Mouse (Mus musculus) adrenal gland, adult 18-20 months (tissue): ENCODE measurements around the gene Gm47985. TPM values are rescaled to one million over a fixed set of nuclear protein-coding genes. Genes with fewer than 3 reads are reported as not detected.
"Not testable (repeated sequence)": the region's sequence is repeated elsewhere in the genome, so short reads cannot be mapped to it uniquely, and the experiment has no call there.

Experiments
- DNase-seq, 2 experiments: peaks; one replicate each; pipeline ENCODE4 v3.0.0; 2021 to 2022; ENCODE audit warnings: low spot score in 2 of 2
- total RNA-seq, 2 experiments: library from RNA; stranded (reverse); gene quantifications; 1 replicate in 1 of 2; 2 replicates in 1 of 2; pipeline ENCODE4 v1.2.3; 2021

Gm47985 gene
- total RNA-seq, 2 experiments from 2014 or later, result not detected

DNA sequence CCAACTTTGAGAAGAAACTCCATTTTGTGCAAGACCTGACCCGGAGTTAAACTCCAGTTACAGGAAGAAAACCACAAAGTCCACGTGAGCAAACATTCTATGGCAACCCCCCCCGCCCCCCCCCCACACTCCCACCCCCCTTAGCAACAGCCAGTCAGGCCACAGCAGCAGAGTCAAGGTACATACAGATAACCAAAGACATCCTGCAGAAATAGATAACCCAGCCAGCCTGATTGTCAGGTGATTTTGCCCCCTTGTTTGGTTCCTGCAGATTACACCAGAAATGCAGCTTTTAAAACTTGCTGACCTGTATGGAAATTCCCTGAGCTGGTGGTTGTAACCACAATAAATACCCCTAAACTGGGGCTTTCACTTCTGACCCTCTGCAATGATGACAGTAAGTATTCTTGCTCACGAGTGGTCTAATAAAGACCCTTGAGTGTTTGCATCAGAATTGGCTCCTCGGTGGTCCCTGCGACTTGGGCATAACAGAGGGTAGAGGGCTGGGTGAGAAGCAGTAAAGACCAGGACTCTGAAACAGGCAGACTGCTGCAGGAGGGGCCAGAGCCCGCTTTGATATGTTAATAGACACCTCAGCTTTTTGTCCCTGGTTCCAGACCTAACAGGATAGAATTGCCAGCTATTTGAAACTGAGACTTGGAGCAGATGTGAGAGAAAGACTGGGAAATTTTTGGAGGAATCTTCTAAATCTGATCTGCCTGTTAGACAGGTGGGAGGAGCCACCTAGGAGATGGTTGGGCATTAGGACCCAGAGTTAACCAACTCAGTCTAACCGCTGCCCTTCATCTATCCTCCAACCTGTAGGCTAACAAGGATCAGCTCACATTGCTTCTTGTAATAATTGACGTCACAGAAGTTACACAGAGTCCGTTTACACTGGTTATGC, 5.1 kb upstream of the Gm47985 start:
- no peak for DNase-seq

DNA sequence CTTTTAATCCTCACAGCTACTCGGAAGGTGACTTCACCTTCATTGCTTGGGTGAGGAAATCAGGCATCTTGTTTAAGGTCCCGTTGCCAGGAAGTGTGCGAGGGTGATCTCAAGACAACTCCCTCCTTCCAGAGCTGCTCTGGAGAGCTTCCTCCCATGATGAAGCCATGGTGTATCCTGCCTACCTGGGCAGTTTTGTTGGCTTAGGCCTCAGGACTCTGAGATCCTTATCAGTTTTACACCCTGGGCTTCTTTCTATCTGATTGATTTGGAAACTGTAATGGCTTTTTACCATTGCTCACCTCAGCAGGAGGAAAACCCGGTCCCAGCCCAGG, 4.4 kb upstream of the Gm47985 start:
- no peak for DNase-seq

DNA sequence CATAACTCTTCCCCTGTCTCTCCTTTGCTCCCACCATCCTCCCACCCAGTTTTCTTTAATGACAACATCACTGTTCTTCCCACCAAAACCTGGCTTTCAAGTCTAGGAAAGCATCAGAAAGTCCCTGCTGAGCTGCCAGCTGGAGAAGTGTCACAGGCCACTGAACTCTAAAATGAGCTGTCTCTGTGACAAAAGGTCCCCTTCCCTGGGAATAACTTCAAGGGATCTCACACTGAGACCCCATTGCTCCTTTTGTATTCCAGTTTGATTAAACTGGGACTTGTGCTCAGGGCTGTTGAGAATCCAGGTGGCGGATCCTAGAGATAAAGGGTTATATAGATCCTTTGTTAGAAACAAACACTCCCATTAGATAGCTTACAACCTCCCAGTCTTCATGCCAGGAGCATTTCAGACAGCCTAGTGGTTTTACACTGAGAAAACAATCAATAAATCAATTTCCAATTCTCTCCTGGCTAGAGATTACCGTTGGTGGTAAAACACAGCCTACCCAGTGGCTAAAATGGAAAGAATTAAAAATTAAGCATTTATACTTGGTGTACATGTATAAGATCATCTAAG, 3.7 kb upstream of the Gm47985 start:
- no peak for DNase-seq

DNA sequence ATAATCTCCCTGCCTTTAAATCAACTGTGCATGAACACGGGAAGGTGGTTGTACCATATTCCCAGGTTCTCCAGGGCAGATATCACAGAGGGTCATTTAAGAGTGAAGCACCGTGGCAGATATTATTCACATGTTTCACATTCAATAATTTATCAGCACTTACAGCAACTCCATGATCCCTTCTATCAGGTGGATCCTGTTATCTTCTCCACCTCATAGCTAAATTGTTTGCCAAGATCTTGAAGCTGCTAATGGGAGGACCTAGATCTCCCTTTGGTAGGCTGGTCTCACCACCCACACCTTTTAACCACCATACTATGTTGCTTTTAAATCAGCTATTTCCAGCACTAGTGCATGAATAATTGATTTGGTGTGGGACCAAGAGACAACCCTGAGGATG, 2.2 kb upstream of the Gm47985 start:
- no peak for DNase-seq

GRCm38 (mm10) chr1:151186186-151186585, 3.8 kb downstream of the Gm47985 start:
- not testable (repeated sequence) for DNase-seq

DNA sequence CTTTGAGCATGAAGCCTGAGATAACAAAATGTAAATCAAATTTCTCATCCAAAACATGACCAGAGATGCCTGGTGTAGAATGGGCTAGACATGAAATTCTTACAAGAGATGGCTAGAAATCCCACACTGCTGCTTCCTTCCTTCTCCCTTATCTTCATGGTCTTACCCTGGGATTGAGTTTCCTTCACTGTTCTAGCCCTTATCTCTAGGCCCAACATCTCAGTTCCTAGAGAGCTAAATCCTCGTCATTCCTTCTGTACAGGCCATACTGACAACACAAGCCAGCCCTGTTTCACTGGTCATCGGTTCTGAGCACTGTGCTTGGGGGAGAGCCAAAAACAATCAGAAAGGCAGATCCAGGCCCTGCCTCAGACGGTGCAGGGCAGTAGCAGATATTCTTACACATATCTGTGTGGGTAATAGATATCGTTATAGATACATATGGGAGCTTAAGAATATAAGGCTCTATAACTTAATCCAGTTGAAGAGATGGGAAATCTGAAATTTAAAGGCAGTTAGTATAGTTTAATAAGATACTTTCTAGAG, 4.6 kb downstream of the Gm47985 start:
- not testable (repeated sequence) for DNase-seq

DNA sequence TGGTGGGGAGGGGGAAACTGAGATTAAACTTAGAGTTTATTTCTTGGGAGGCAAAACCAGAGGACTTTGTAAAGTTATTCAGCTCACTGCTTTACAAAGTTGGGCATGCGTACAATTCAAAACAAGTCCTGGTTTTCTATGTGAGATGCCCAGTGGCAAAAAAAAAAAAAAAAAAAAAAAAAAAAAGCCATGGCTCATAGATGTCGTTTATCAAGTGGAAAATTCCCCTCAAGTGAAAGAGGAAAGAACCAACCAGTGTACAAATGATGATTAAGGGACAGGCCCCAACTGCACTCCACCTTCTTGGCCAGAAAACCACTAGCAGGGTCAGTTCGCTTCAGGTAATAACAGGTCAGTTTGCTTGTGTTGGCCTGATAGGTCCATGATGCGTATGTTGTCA, 6.1 kb downstream of the Gm47985 start:
- no peak for DNase-seq

- not testable (repeated sequence) for DNase-seq
These were observed 9.7 kb downstream of the Gm47985 start, which contains the start of gene Gm8947 for GRCm38 (mm10) chr1:151192075-151192474. Gene Gm8947 (plus strand): TSS chr1:151192376.

DNA sequence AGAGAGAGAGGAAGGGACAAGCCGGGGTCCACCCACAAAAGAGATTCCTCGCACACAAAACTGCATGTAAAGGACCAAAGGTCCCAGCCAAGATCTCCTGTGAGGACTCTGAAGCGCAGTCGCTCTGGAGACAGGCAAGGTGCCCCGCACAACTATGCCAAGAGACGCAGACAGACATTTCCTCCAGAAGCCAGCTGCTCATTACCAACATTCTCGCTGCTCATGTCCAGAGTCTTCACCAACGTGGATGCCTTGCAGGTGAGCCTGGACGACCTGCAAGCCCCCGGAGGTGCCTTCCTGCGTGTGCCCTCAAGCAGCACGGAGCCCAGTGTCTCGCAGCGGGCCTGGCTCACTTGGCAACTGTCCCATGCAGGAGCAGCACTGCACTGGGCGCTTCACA, 10.4 kb downstream of the Gm47985 start:
- DNase-seq, result not testable (repeated sequence)

GRCm38 (mm10) chr1:151195986-151196385, 13.6 kb downstream of the Gm47985 start:
- not testable (repeated sequence) for DNase-seq

DNA sequence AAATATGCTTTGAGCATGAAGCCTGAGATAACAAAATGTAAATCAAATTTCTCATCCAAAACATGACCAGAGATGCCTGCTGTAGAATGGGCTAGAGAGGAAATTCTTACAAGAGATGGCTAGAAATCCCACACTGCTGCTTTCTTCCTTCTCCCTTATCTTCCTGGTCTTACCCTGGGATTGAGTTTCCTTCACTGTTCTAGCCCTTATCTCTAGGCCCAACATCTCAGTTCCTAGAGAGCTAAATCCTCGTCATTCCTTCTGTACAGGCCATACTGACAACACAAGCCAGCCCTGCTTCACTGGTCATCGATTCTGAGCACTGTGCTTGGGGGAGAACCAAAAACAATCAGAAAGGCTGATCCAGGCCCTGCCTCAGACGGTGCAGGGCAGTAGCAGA, 14.4 kb downstream of the Gm47985 start:
- not testable (repeated sequence) for DNase-seq

GRCm38 (mm10) chr1:151198120-151198519, 15.8 kb downstream of the Gm47985 start, which contains the start of gene Gm47995:
Gene Gm47995 (plus strand): TSS chr1:151198448.
- not testable (repeated sequence) for DNase-seq

GRCm38 (mm10) chr1:151200620-151201019, 18.3 kb downstream of the Gm47985 start:
- DNase-seq, result not testable (repeated sequence)

GRCm38 (mm10) chr1:151202771-151203170, 20.4 kb downstream of the Gm47985 start:
- DNase-seq, result not testable (repeated sequence)

DNA sequence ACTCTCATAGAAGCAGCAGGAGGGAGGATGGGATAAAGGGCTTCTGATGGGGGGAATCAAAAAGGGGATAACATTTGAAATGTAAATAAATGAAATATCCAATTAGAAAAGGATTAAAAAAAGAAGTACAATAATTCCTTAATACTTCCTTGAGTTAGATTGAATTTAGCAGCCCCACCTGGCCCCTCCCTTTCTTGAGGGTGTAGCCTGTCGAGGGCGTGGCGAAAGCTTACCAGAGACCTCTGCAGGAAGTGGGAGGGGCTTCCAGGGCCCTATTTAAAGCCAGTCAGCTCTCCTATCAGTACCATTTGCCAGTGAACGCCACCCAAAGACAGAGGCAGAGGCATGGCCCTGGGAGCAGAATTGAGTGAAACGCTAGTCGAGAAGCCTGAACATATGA, 21.5 kb downstream of the Gm47985 start, which contains the start of gene 3110040M04Rik:
Gene 3110040M04Rik (plus strand): TSS at position 304 of the 400 bp plus-strand sequence.
- DNase-seq, result not testable (repeated sequence)

DNA sequence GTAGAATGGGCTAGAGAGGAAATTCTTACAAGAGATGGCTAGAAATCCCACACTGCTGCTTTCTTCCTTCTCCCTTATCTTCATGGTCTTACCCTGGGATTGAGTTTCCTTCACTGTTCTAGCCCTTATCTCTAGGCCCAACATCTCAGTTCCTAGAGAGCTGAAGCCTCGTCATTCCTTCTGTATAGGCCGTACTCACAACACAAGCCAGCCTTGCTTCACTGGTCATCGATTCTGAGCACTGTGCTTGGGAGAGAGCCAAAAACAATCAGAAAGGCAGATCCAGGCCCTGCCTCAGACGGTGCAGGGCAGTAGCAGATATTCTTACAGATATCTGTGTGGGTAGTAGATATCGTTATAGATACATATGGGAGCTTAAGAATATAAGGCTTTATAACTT, 26.2 kb downstream of the Gm47985 start:
- DNase-seq, result not testable (repeated sequence)

DNA sequence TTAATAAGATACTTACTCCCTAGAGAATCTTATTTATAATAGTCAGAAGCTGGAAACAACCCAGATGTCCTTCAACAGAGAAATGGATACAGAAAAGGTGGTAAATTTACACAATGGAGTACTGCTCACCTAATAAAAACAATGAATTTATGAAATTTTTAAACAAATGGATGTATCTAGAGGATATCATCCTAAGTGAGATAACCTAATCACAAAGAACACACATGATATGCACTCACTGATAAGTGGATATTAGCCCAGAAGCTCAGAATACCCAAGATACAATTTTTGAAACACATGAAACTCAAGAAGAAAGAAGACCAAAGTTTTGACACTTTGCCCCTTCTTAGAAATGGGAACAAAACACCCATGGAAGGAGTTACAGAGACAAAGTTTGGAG, 26.6 kb downstream of the Gm47985 start:
- DNase-seq, result not testable (repeated sequence)

- DNase-seq, result not testable (repeated sequence)
These were observed 27.6 kb downstream of the Gm47985 start, which contains the start of gene Gm47996 for GRCm38 (mm10) chr1:151209824-151210355. Gene Gm47996 (plus strand): TSS chr1:151210131.

DNA sequence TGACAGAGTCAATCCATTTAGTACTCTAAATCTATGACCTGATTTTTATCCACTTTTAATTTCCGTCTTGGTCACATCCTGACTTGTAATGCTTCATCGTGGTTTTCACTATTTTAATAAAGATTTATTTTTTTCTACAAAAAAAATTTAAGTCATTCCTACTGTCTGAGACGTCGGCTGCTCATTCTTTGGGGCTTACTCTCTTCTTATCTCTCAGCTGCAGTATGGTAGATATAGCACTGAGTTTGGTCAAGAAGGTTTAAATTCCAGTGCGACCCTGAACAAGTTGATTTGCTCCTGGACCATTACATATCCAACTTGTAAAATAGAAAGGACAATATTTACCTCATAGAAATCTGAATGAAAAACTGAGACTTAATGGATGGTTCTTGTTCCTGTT, 29.3 kb downstream of the Gm47985 start:
- not testable (repeated sequence) for DNase-seq

- DNase-seq, result no peak
These were observed 32.5 kb downstream of the Gm47985 start for GRCm38 (mm10) chr1:151214862-151215261.

DNA sequence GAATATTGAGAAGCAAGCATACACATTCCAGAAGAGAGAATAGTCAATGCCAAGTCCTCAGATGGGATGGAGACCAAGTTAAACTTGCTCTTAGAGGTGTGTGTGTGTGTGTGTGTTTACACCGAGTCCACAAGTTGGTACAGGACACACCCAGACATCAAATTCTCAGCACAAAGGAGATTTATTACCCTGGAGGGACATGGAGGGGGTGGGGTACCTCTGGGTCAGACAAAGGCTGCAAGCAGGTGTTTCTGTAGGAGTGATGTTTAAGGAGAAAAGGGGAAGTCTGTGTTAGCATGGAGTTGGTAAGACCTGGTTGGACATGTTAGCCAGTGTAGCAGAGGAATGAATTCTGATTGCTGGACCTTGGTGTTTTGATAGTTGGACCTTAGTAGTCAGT, 33.6 kb downstream of the Gm47985 start:
- no peak for DNase-seq

DNA sequence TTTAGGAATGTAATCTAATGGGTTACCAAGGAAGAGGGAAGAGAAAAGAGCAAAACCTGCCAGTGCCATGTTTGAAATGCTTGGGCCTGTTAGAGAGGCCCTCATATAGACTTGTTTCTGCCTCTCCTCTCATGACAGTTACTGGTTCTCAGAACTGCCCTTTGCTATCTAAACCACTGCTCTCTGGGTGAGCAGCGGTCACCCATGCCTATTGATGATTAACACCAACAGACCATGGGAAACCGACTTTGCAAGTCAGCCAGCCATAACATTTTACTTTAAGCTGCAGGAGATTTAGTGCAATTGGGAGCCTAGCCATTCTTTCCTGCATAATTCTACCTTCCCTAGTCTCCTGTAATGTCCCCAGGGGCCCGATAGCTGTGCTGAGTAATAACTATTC, 34.1 kb downstream of the Gm47985 start:
- no peak for DNase-seq
